Mouse (Mus musculus) T-cell, adult 2 months (primary cell): ENCODE data around the gene Itga7.

ENCODE experiments used
- DNase-seq: peaks from one replicate; pipeline ENCODE4 v3.0.0; 2022; ENCODE audit warnings: low spot score

The Itga7 gene

GRCm38 (mm10) chr10:128933574-128933973 is at the start of gene Itga7:
Gene Itga7 (plus strand): TSS chr10:128933818.
- DNase-seq = no peak

GRCm38 (mm10) chr10:128888941-128889827 is 44.4 kb upstream of the Itga7 start:
- DNase-seq = no peak

- no peak for DNase-seq
Measured at GRCm38 (mm10) chr10:128889846-128890245, 43.8 kb upstream of the Itga7 start.

GRCm38 (mm10) chr10:128890383-128891295 is 43.0 kb upstream of the Itga7 start:
- DNase-seq = peak; percentile 24

- peak; percentile 60 for DNase-seq
Measured at GRCm38 (mm10) chr10:128891296-128892094, 42.1 kb upstream of the Itga7 start, which contains the start of gene Gdf11. Gene Gdf11 (minus strand): TSS chr10:128891718.

- DNase-seq = peak; percentile 24
Measured at GRCm38 (mm10) chr10:128892246-128892645, 41.4 kb upstream of the Itga7 start.

- DNase-seq = peak; percentile 76
Measured at GRCm38 (mm10) chr10:128895437-128895836, 38.2 kb upstream of the Itga7 start.

- DNase-seq = no peak
Measured at GRCm38 (mm10) chr10:128895952-128896693, 37.5 kb upstream of the Itga7 start.

GRCm38 (mm10) chr10:128896807-128897206 is 36.8 kb upstream of the Itga7 start:
- DNase-seq = no peak

GRCm38 (mm10) chr10:128897501-128897900 is 36.1 kb upstream of the Itga7 start:
- DNase-seq = no peak

- no peak for DNase-seq
Measured at GRCm38 (mm10) chr10:128899759-128900490, 33.7 kb upstream of the Itga7 start.

- no peak for DNase-seq
Measured at GRCm38 (mm10) chr10:128900698-128901097, 32.9 kb upstream of the Itga7 start, which contains the start of gene Cd63. Gene Cd63 (plus strand): TSS chr10:128900989.

- no peak for DNase-seq
Measured at GRCm38 (mm10) chr10:128901409-128901808, 32.2 kb upstream of the Itga7 start.

- no peak for DNase-seq
Measured at GRCm38 (mm10) chr10:128902409-128902988, 31.1 kb upstream of the Itga7 start.

GRCm38 (mm10) chr10:128904812-128905211 is 28.8 kb upstream of the Itga7 start:
- DNase-seq = no peak

GRCm38 (mm10) chr10:128908778-128909448 is 24.7 kb upstream of the Itga7 start:
- no peak for DNase-seq

- no peak for DNase-seq
Measured at GRCm38 (mm10) chr10:128909567-128910028, 24.0 kb upstream of the Itga7 start.

- no peak for DNase-seq
Measured at GRCm38 (mm10) chr10:128910066-128910841, 23.4 kb upstream of the Itga7 start.
